Comparison of ENCODE assay signal across 1 mouse cellular context in the genomic region with DNA sequence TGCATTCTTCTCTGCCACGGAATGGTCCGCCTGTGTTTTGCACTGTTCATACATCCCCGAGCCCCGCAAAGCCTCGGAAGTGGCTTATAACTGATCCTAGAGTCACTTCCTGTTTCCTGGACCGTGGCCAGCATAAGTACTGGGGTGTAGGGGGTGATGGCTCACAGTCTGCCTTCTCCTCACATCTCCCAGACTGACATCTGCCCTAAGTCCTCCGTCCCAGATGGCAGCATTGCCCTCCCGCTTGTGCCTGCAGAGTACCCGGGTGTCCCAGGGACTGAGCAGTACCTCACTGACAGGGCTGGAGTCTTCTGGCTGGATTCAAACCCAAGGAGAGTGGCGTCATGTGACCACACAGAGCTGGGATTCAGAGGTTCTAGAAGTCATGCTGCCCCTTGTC.
TF ChIP-seq lines count a peak whose summit lies in the region.

No protein-coding gene starts in this region.

TF ChIP-seq in CH12.LX, 34 proteins besides CTCF, POLR2A, EP300 and RAD21 (continued from another document):
- TF ChIP-seq JUND (conservative IDR thresholded peaks at IDR 0.05; ENCODE audit: low read depth, low read length) (no peak), MYC (IDR thresholded peaks at IDR 0.05; ENCODE audit: low read depth, low read length) (no peak), CHD1 (IDR thresholded peaks at IDR 0.05; ENCODE audit: low read depth, low read length) (no peak), TBP (conservative IDR thresholded peaks at IDR 0.05; ENCODE audit: low read depth, low read length) (no peak), USF1 (IDR thresholded peaks at IDR 0.05; ENCODE audit: low read depth, low read length) (no peak), USF2 (conservative IDR thresholded peaks at IDR 0.05; ENCODE audit: low read depth, low read length) (no peak), UBTF (IDR thresholded peaks at IDR 0.05; ENCODE audit: low read depth, low read length) (no peak)
